Mouse (Mus musculus): ENCODE results near the gene Phf11a.
"Not testable (repeated sequence)": the region's sequence is repeated elsewhere in the genome, so short reads cannot be mapped to it uniquely, and the experiment has no call there.

Phf11a gene

GRCm38 (mm10) chr14:59297391-59297790, at the start of gene Phf11a:
TSS of gene Phf11a (minus strand) at chr14:59297522.
- not testable (repeated sequence) for DNase-seq (ENCODE audit: low spot score)

- DNase-seq (ENCODE audit: low spot score), result not testable (repeated sequence)
Measured at GRCm38 (mm10) chr14:59341189-59341588, 43.9 kb upstream of the Phf11a start, which contains the start of gene Phf11b. TSS of gene Phf11b (minus strand) at chr14:59341351.

- no peak for DNase-seq (ENCODE audit: low spot score)
Measured at GRCm38 (mm10) chr14:59339541-59339940, 42.2 kb upstream of the Phf11a start.

- DNase-seq (ENCODE audit: low spot score), result not testable (repeated sequence)
Measured at GRCm38 (mm10) chr14:59336056-59336455, 38.7 kb upstream of the Phf11a start.

- peak; percentile 10 for DNase-seq (ENCODE audit: low spot score)
Measured at GRCm38 (mm10) chr14:59330499-59330898, 33.2 kb upstream of the Phf11a start.

GRCm38 (mm10) chr14:59319970-59320369, 22.6 kb upstream of the Phf11a start:
- DNase-seq (ENCODE audit: low spot score), result not testable (repeated sequence)

GRCm38 (mm10) chr14:59319036-59319435, 21.7 kb upstream of the Phf11a start:
- not testable (repeated sequence) for DNase-seq (ENCODE audit: low spot score)

GRCm38 (mm10) chr14:59291769-59292168, 5.6 kb downstream of the Phf11a start:
- DNase-seq (ENCODE audit: low spot score), result not testable (repeated sequence)

GRCm38 (mm10) chr14:59274961-59275360, 22.4 kb downstream of the Phf11a start:
- not testable (repeated sequence) for DNase-seq (ENCODE audit: low spot score)

- DNase-seq (ENCODE audit: low spot score), result no peak
Measured at GRCm38 (mm10) chr14:59260056-59260455, 37.3 kb downstream of the Phf11a start, which contains the start of gene Gm6904. TSS of gene Gm6904 (minus strand) at chr14:59260216.

GRCm38 (mm10) chr14:59255861-59256260, 41.5 kb downstream of the Phf11a start:
- DNase-seq (ENCODE audit: low spot score), result not testable (repeated sequence)

- DNase-seq (ENCODE audit: low spot score), result not testable (repeated sequence)
Measured at GRCm38 (mm10) chr14:59250350-59250749, 47.0 kb downstream of the Phf11a start.

- no peak for DNase-seq (ENCODE audit: low spot score)
Measured at GRCm38 (mm10) chr14:59233635-59234034, 63.7 kb downstream of the Phf11a start.

- peak; percentile 13 for DNase-seq (ENCODE audit: low spot score)
Measured at GRCm38 (mm10) chr14:59232003-59232402, 65.3 kb downstream of the Phf11a start.

GRCm38 (mm10) chr14:59230331-59230966, 66.9 kb downstream of the Phf11a start:
- DNase-seq (ENCODE audit: low spot score), result no peak

GRCm38 (mm10) chr14:59229822-59230221, 67.5 kb downstream of the Phf11a start:
- no peak for DNase-seq (ENCODE audit: low spot score)
